Mouse (Mus musculus) MEL (cell line): ENCODE results near the gene Cntn2. TPM values are rescaled to one million over a fixed set of nuclear protein-coding genes. Genes with fewer than 3 reads are reported as not detected.

Experiments
- DNase-seq: peaks from one replicate; pipeline ENCODE4 v3.0.0; 2011; ENCODE audit warnings: low read depth, low spot score
- H3K27ac ChIP-seq: 2 replicates; pipeline ENCODE4 v1.5.1; 2012; ENCODE audit warnings: low read depth, mild to moderate bottlenecking, control low read depth, low read length, moderate library complexity; ENCODE audit not compliant: control insufficient read depth
- H3K27me3 ChIP-seq, 2 experiments: fragments of 150-350 bp in 1 of 2; sonication (generic) in 1 of 2; 2 replicates each; pipeline ENCODE4 v1.6.1; 2012; ENCODE audit warnings: low read length in 2 of 2, mild to moderate bottlenecking in 2 of 2, improper control_type of control experiment in 1 of 2, moderate library complexity in 1 of 2; ENCODE audit not compliant: insufficient read depth in 2 of 2, control insufficient read depth in 1 of 2
- H3K36me3 ChIP-seq, 2 experiments: 2 replicates each; pipeline ENCODE4 v1.6.1; 2012 to 2014; ENCODE audit warnings: low read length in 2 of 2, improper control_type of control experiment in 1 of 2, inconsistent platforms in 1 of 2, mild to moderate bottlenecking in 1 of 2; ENCODE audit not compliant: insufficient read depth in 2 of 2, control insufficient read depth in 1 of 2
- H3K4me1 ChIP-seq, 2 experiments: fragments of 150-350 bp in 1 of 2; sonication (generic) in 1 of 2; 2 replicates each; pipeline ENCODE4 v1.6.1; 2012; ENCODE audit warnings: low read length in 2 of 2, improper control_type of control experiment in 1 of 2, mild to moderate bottlenecking in 1 of 2; ENCODE audit not compliant: insufficient read depth in 2 of 2, control insufficient read depth in 1 of 2
- H3K4me3 ChIP-seq, 2 experiments: fragments of 150-350 bp in 1 of 2; sonication (generic) in 1 of 2; 2 replicates each; pipeline ENCODE4 v1.5.1; 2012; ENCODE audit warnings: low read depth in 2 of 2, low read length in 2 of 2, mild to moderate bottlenecking in 2 of 2, moderate library complexity in 2 of 2, control low read depth in 1 of 2, improper control_type of control experiment in 1 of 2; ENCODE audit not compliant: control insufficient read depth in 1 of 2, insufficient read depth in 1 of 2
- H3K79me2 ChIP-seq: 2 replicates; pipeline ENCODE4 v1.6.1; 2012; ENCODE audit warnings: mild to moderate bottlenecking, low read length, moderate library complexity; ENCODE audit not compliant: control insufficient read depth, poor library complexity, insufficient read depth
- H3K9ac ChIP-seq: 2 replicates; pipeline ENCODE4 v1.6.1; 2012; ENCODE audit warnings: low read depth, mild to moderate bottlenecking, control low read depth, low read length, moderate library complexity; ENCODE audit not compliant: control insufficient read depth, poor library complexity, severe bottlenecking
- H3K9me3 ChIP-seq: fragments of 150-350 bp; sonication (generic); replicated peaks from 2 replicates; pipeline ENCODE4 v1.6.1; 2012; ENCODE audit warnings: mild to moderate bottlenecking, low read length, improper control_type of control experiment, moderate library complexity; ENCODE audit not compliant: insufficient read depth
- BHLHE40 ChIP-seq: IDR thresholded peaks from 2 replicates; pipeline ENCODE4 v1.6.1; 2012; ENCODE audit warnings: low read depth, mild to moderate bottlenecking, inconsistent platforms, low read length, improper control_type of control experiment, borderline replicate concordance
- CHD1 ChIP-seq: IDR thresholded peaks from 2 replicates; pipeline ENCODE4 v1.6.1; 2012; ENCODE audit warnings: low read depth, mild to moderate bottlenecking, inconsistent platforms, low read length, improper control_type of control experiment
- CHD2 ChIP-seq: IDR thresholded peaks from 2 replicates; pipeline ENCODE4 v1.6.1; 2011; ENCODE audit warnings: low read length, improper control_type of control experiment
- E2F4 ChIP-seq: IDR thresholded peaks from 2 replicates; pipeline ENCODE4 v1.6.1; 2011; ENCODE audit warnings: low read depth, low read length, improper control_type of control experiment, borderline replicate concordance
- EP300 ChIP-seq, 2 experiments: IDR thresholded peaks; 2 replicates each; pipeline ENCODE4 v1.6.1; 2011; ENCODE audit warnings: improper control_type of control experiment in 2 of 2, low read length in 2 of 2, low read depth in 1 of 2, mild to moderate bottlenecking in 1 of 2
- HCFC1 ChIP-seq: IDR thresholded peaks from 2 replicates; pipeline ENCODE4 v1.6.1; 2012; ENCODE audit warnings: low read depth, mild to moderate bottlenecking, inconsistent platforms, low read length, improper control_type of control experiment, moderate library complexity
- KAT2A ChIP-seq: conservative IDR thresholded peaks from 2 replicates; pipeline ENCODE4 v1.6.1; 2012; ENCODE audit warnings: low read depth, low read length, improper control_type of control experiment, inconsistent platforms
- MAZ ChIP-seq: IDR thresholded peaks from 2 replicates; pipeline ENCODE4 v1.6.1; 2012; ENCODE audit warnings: low read depth, mild to moderate bottlenecking, inconsistent platforms, low read length, improper control_type of control experiment
- MYC ChIP-seq: IDR thresholded peaks from 2 replicates; pipeline ENCODE4 v1.6.1; 2011; ENCODE audit warnings: low read depth, mild to moderate bottlenecking, low read length, improper control_type of control experiment, moderate library complexity
- NELFE ChIP-seq: IDR thresholded peaks from 2 replicates; pipeline ENCODE4 v1.6.1; 2011; ENCODE audit warnings: low read depth, low read length, improper control_type of control experiment
- POLR2AphosphoS2 ChIP-seq: IDR thresholded peaks from 2 replicates; pipeline ENCODE4 v1.6.1; 2011; ENCODE audit warnings: low read length, improper control_type of control experiment
- SIN3A ChIP-seq: IDR thresholded peaks from 2 replicates; pipeline ENCODE4 v1.6.1; 2012; ENCODE audit warnings: low read length, improper control_type of control experiment, inconsistent platforms
- SMC3 ChIP-seq: IDR thresholded peaks from 2 replicates; pipeline ENCODE4 v1.6.1; 2011; ENCODE audit warnings: low read depth, low read length, improper control_type of control experiment
- TAL1 ChIP-seq: IDR thresholded peaks from 2 replicates; pipeline ENCODE4 v1.6.1; 2012; ENCODE audit warnings: mild to moderate bottlenecking, inconsistent platforms, low read length, moderate library complexity, mixed read lengths
- TBP ChIP-seq: IDR thresholded peaks from 2 replicates; pipeline ENCODE4 v1.8.0; 2011; ENCODE audit warnings: low read depth, low read length, improper control_type of control experiment
- UBTF ChIP-seq: IDR thresholded peaks from 2 replicates; pipeline ENCODE4 v1.6.1; 2012; ENCODE audit warnings: low read depth, mild to moderate bottlenecking, inconsistent platforms, low read length, improper control_type of control experiment, moderate library complexity, borderline replicate concordance; ENCODE audit not compliant: insufficient read depth
- USF1 ChIP-seq: IDR thresholded peaks from 2 replicates; pipeline ENCODE4 v1.6.1; 2014; ENCODE audit warnings: low read depth, mild to moderate bottlenecking, inconsistent platforms, low read length, improper control_type of control experiment, moderate library complexity
- ZC3H11A ChIP-seq: IDR thresholded peaks from 2 replicates; pipeline ENCODE4 v1.6.1; 2012; ENCODE audit warnings: low read depth, mild to moderate bottlenecking, inconsistent platforms, low read length, improper control_type of control experiment
- ZKSCAN1 ChIP-seq: IDR thresholded peaks from 2 replicates; pipeline ENCODE4 v1.6.1; 2012; ENCODE audit warnings: low read depth, mild to moderate bottlenecking, inconsistent platforms, low read length, improper control_type of control experiment, moderate library complexity
- ZMIZ1 ChIP-seq: IDR thresholded peaks from 2 replicates; pipeline ENCODE4 v1.6.1; 2012; ENCODE audit warnings: low read depth, mild to moderate bottlenecking, inconsistent platforms, low read length, improper control_type of control experiment, moderate library complexity
- polyA plus RNA-seq, 2 experiments: library from polyadenylated mRNA; stranded (reverse) in 1 of 2; unstranded in 1 of 2; fragments of >175 nt in 1 of 2; fragments of >200 nt in 1 of 2; gene quantifications; 2 replicates each; pipeline versions ENCODE4 v1.2.1 to v1.2.4; 2012; ENCODE audit warnings: low replicate concordance in 2 of 2, low read depth in 1 of 2; ENCODE audit not compliant: insufficient read length in 2 of 2, insufficient read depth in 1 of 2, missing spikeins in 1 of 2
- total RNA-seq: library from RNA; depleted of rRNA; stranded (reverse); fragments of 300-350 nt; gene quantifications from 2 replicates; pipeline ENCODE4 v1.2.3, GENCODE M21; 2012

Gene Cntn2
- total and polyA plus RNA-seq, 3 experiments, result not detected

DNA sequence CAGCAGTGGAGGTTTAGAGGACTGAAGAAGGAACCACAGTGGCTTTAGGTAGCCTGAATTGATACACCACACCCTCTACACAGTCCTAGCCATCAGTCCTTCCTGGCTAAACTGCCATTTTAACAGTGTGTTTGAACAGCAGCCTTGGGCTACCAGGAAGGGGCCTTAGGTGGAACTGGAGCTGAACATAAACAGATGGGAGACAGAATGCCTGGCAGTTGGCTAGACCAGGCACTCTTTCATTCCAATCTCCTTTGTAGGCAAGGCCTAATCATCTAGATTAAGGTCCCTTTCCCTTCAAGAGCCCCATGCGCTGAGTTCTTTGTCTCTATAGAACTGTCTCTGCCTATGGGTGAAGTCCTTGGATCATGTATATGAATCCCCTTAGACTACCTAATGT, 28.6 kb upstream of the Cntn2 start:
- no peaks in the 10 kb centered on the region for H3K9me3 ChIP-seq

DNA sequence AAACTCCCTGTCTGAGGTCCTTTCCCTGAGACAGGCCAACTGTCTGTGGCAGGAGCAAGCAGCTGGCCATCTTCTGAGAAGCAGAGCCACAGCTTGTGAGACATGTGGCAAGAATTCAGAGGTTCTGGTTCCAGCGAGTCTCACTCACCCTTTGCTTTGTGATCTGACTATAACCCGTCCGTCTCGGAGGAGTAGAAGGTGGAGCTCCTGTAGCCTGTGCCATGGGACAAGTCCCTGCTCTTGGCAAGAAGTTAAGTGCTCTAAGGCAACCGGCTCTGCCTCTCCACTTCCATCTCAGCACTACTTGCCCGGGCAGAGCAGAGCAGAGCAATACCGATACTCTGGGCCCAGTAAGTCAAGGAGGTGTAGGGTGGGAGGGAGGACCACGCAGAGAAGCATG, 27.9 kb upstream of the Cntn2 start:
- Histone ChIP-seq H3K27ac (no peak overlapping the region), H3K4me1 (peaks cover 0 to 5% of the 10 kb centered on the region in 2 experiments; a peak in 2 of 4 replicates), H3K4me3 (no peak overlapping the region), H3K9ac (no peak overlapping the region), H3K36me3 (no peaks in the 10 kb centered on the region), H3K27me3 (peaks cover 10 to 20% of the 10 kb centered on the region in 2 experiments), H3K79me2 (no peaks in the 10 kb centered on the region), H3K9me3 (no peaks in the 10 kb centered on the region)
- TF ChIP-seq UBTF, result no peak
- no peak for TF ChIP-seq MAZ
- no peak for TF ChIP-seq BHLHE40
- no peak for TF ChIP-seq CHD2
- no peak for DNase-seq

More for the DNA sequence above, 28.6 kb upstream of the Cntn2 start:
- TF ChIP-seq EP300 (IDR thresholded peaks at IDR 0.05; ENCODE audit: low read depth in 1 of 2, low read length in 2 of 2), result no peak
- TF ChIP-seq E2F4, result no peak
- TF ChIP-seq CHD2, result no peak
- TF ChIP-seq TBP, result no peak
- no peak for TF ChIP-seq POLR2AphosphoS2
- no peak for TF ChIP-seq NELFE
- no peak for TF ChIP-seq SIN3A
- no peak for TF ChIP-seq ZMIZ1
- no peak for TF ChIP-seq HCFC1
- TF ChIP-seq USF1, result no peak
- no peak for TF ChIP-seq KAT2A
- TF ChIP-seq ZC3H11A, result no peak
- TF ChIP-seq CHD1, result no peak
- TF ChIP-seq SMC3, result no peak
- TF ChIP-seq TAL1, result no peak
- TF ChIP-seq UBTF, result no peak
- TF ChIP-seq MYC, result no peak
- TF ChIP-seq ZKSCAN1, result no peak
- Histone ChIP-seq H3K9ac (no peak overlapping the region), H3K36me3 (no peaks in the 10 kb centered on the region), H3K4me3 (no peak overlapping the region), H3K27me3 (peaks cover 10 to 22% of the 10 kb centered on the region in 2 experiments), H3K79me2 (no peaks in the 10 kb centered on the region), H3K4me1 (no peaks in the 10 kb centered on the region), H3K27ac (no peak overlapping the region)
- DNase-seq, result no peak
